Mouse (Mus musculus) heart, adult 10 weeks (tissue): ENCODE results near the gene Dhrs13. TPM values are rescaled to one million over a fixed set of nuclear protein-coding genes. Genes with fewer than 3 reads are reported as not detected.

Experiments used
- polyA plus RNA-seq: library from polyadenylated mRNA; stranded (reverse); fragments of 350-450 nt; fragmentation: Illumina TruSeq; extraction: RNeasy Lipid Tissue Mini Kit (QIAGEN cat#74804); gene quantifications from one replicate; pipeline ENCODE4 v1.2.3, GENCODE M21; 2014; ENCODE audit warnings: low read depth, low replicate concordance

The Dhrs13 gene
- 3.2 TPM for polyA plus RNA-seq

DNA sequence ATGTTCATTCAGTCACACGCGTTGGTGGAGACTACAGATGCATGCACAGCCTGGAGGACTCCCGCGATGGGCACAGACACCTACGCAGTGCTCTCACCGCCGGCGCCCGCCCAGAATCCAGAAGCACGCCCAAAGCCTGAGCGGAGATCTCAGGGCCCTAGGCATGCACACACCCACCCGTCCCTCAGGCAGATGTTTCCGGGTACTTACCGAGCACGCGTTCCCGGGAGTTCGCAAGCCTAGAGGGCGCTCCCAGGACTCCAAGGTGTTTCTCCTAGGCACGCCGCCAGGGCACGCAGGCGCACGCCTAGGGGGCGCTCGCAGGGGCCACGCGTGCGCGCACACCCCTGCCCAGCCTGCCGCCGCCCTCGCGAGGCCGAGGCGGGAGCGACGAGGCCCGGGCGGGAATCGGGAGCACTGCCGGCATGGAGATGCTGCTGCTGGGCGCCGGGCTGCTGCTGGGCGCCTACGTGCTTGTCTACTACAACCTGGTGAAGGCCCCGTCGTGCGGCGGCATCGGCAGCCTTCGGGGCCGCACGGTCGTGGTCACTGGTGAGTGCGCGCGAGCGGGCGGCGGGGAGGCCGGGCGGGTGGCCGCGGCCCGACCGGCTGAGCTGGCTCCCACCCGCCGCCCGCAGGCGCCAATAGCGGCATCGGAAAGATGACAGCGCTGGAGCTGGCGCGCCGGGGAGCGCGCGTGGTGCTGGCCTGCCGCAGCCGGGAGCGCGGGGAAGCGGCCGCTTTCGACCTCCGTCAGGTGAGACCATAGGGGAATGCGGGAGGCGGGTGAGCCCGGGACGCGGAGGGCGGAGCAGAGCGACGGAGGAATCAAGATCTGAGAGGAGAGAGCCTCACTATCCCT lies at the start of gene Dhrs13:
Gene Dhrs13, plus strand, starts transcription at position 334 of the 862 bp plus-strand sequence.

DNA sequence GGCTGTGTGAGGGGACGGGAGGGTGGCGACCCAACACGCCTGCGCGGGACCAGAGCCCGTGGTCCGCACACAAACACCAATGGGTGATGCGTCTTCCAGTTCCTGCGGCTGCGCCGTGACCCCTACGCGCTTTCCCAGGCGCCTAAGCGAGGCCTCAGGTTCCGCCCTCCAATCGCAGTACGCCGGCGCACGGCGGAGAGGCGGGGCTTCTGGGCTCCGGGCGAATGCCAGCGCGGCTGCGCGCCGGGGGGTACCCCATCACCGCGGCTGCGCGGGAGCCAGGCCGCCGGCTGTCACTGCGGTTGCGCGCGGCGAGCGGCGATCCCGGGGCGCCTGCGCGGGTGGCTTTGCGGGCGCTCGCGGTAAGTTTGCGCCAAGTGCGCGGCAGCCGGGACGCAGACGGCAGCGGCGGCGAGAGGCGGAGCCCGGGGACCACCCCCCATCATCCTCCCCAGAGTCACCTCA lies 49.6 kb upstream of the Dhrs13 start, which contains the start of gene Phf12:
Gene Phf12, plus strand, starts transcription at position 314 of the 465 bp plus-strand sequence.

DNA sequence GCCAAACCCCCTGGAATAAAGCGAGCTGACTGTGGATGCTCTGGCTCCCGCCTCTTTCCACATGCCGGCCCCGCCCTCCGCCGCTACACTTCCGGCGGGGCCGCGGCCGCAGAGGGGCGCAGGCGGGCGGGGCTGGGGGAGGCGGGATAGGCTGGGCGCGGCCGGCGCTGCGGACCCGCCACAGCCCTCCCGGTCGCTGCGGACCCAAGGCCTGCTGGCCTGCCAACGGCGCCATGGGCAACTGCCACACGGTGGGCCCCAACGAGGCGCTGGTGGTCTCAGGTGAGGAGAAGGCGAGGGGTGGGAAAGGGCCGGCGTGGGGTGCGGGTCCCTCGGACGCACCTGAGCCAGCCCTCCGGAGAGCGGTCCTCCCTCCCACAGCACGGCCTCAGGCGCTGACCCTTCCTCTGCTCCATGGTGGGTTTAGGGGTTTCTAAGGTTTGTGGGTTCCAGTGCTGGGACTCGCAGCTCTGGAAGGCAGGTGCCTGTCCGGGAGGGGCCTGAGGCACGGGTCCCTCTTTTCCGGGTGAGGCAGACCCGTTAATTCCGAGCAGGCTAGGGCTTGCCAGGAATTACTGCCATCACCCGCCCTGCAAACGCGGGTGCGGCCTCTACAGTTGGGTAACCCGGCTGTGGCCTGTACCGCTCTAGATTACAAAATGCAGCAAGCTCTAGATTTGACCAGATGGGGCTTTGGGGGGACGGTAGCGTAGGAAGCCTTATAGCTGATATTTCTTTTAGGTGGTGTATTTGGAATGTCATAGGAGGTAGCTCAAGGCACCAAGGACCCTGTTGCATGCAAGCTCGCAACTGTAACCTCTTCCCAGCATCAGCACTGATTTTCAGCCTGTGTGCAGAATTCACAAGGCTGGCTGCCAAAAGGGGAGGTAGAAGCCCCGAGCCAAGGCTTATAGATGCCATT lies 6.0 kb downstream of the Dhrs13 start, which contains the start of gene Flot2:
Gene Flot2, plus strand, starts transcription at position 101 of the 922 bp plus-strand sequence.

DNA sequence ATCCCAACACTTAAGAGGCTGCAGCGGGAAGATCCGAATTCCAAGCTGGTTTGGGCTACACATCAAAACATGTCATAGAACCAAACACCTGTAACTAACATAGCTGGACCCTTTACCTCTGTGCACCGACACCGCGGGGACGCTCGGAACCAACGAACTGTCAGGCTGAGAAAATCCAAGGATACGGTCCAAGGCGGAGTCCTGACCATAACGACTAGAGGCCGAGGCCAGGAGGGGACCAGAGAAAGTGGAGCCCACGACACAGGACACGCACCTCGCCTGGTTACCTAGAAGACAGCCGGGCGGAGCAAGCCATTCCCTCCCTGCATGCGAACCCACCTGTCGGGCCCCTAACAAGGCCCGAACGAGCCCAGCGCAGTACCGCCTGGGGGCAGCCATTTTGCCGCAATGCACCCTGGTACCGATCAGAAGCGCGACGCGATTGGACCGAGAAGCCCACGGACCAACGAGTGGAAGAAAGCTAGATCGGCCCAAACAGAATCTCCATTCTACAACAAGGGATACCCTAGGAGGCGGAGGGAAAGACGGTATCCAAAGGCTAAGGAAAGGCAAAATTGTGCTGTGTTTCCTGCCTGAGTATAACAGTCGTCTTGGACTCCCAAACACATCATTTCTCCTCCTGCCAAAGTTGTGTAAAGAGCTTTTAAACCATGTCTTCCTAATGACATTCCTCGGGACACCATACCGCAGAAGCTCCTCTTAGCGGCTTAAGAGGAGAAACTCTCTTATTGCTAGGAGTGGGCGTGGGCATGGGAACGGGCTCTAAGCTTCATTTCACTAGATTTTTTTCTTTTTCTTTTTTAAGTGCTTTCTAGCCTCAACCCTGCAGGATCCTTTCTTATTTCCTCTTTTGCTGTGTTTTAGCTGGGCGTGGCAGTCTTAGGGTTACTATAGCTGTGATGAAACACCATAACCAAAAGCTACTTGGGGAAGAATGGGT lies 48.2 kb downstream of the Dhrs13 start, which contains the start of gene Eral1:
Gene Eral1, minus strand, starts transcription at position 423 of the 961 bp plus-strand sequence.

Other genes starting within 250 kb of the Dhrs13 start
- gene Gm10277, start 244.5 kb upstream of the Dhrs13 start, polyA plus RNA-seq = not detected
- 0.92 TPM for gene Pipox, start 138.2 kb upstream of the Dhrs13 start, polyA plus RNA-seq
- gene Sez6, start 101.5 kb upstream of the Dhrs13 start, polyA plus RNA-seq = 0.42 TPM
- 25.0 TPM for gene Phf12, start 49.5 kb upstream of the Dhrs13 start, polyA plus RNA-seq
- 57.8 TPM for gene Flot2, start 5.7 kb downstream of the Dhrs13 start, polyA plus RNA-seq
- gene Eral1, start 48.1 kb downstream of the Dhrs13 start, polyA plus RNA-seq = 23.7 TPM
- gene Fam222b, start 62.4 kb downstream of the Dhrs13 start, polyA plus RNA-seq = 10.5 TPM
- gene Traf4, start 133.3 kb downstream of the Dhrs13 start, polyA plus RNA-seq = 5.6 TPM
- 4.2 TPM for gene Nek8, start 144.4 kb downstream of the Dhrs13 start, polyA plus RNA-seq
- 12.8 TPM for gene Tlcd1, start 144.4 kb downstream of the Dhrs13 start, polyA plus RNA-seq
- 1,229 TPM for gene Rpl23a, start 151.3 kb downstream of the Dhrs13 start, polyA plus RNA-seq
- gene Rab34, start 156.2 kb downstream of the Dhrs13 start, polyA plus RNA-seq = 15.8 TPM
- 2.3 TPM for gene Proca1, start 161.1 kb downstream of the Dhrs13 start, polyA plus RNA-seq
- 70.7 TPM for gene Sdf2, start 213.5 kb downstream of the Dhrs13 start, polyA plus RNA-seq
- 25.6 TPM for gene Supt6, start 213.7 kb downstream of the Dhrs13 start, polyA plus RNA-seq
- gene 2610507B11Rik, start 229.5 kb downstream of the Dhrs13 start, polyA plus RNA-seq = 147 TPM